Mouse (Mus musculus): ENCODE measurements around the gene Abca2.

Gene Abca2

DNA sequence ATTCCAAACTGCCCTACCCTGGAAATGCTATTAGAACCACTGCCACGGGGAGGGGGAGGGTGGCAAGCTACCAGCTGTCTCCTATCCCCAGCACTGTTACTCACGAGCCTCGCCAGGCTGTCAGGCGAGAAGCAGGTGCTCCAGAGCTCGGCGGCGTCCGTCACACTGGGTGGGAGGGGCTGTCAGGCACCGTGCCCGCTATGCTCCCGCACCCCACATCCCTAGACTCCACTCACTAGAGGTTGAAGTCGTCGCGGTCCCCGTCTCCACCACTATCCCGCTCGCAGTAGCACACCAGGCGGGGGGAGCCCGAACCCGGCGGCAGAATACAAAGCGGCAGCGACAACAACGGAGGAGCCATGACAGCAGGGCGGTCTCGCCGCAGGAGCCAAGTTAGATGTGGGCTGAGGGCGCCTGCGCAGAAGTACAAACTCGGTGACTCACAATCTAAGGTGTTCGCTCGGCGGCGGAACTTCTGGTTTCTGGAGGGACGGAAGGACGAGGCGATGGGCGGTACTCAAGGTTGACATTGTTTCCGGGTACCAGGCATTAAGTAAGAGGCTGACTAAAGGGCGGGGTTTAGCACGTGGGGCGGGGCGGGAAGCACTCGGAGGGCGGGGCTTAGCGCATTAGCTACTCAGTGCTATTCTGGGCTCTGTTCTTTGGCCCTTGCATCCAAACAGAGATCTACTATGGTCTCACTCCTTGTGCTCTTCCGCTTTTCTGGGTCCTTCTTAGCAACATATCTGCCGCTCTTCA, 32.2 kb downstream of the Abca2 start, which contains the start of gene Paxx:
Gene Paxx (minus strand): TSS at position 544 of the 759 bp plus-strand sequence.
- DNase-seq (ENCODE audit: low spot score), result peak; percentile 97

DNA sequence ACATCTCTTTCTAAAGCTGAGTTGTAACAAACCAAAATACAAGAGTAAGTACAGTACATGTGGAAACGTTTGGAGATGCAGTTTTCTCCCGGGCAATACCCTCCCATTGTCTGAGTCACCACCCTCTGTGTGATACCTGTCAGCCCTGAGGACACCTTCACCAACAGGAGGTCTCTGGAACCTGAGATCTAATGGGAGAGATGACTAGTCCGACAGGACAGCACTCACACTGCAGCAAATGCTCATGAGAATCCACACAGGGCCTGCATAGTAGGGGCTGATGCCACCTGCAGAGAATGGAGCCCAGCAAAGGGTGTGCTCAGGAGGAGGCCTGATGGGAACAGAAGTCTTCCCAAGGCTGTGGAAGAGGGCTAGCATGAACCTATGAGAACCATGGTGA, 32.9 kb downstream of the Abca2 start:
- DNase-seq (ENCODE audit: low spot score), result no peak

- no peak for DNase-seq (ENCODE audit: low spot score)
These were observed 35.1 kb downstream of the Abca2 start for GRCm38 (mm10) chr2:25463630-25464029.

- DNase-seq (ENCODE audit: low spot score), result no peak
These were observed 36.8 kb downstream of the Abca2 start for GRCm38 (mm10) chr2:25465256-25465655.

- DNase-seq (ENCODE audit: low spot score), result peak; percentile 34
These were observed 37.5 kb downstream of the Abca2 start for GRCm38 (mm10) chr2:25465816-25466635.

- no peak for DNase-seq (ENCODE audit: low spot score)
These were observed 39.3 kb downstream of the Abca2 start for GRCm38 (mm10) chr2:25467606-25468303.

DNA sequence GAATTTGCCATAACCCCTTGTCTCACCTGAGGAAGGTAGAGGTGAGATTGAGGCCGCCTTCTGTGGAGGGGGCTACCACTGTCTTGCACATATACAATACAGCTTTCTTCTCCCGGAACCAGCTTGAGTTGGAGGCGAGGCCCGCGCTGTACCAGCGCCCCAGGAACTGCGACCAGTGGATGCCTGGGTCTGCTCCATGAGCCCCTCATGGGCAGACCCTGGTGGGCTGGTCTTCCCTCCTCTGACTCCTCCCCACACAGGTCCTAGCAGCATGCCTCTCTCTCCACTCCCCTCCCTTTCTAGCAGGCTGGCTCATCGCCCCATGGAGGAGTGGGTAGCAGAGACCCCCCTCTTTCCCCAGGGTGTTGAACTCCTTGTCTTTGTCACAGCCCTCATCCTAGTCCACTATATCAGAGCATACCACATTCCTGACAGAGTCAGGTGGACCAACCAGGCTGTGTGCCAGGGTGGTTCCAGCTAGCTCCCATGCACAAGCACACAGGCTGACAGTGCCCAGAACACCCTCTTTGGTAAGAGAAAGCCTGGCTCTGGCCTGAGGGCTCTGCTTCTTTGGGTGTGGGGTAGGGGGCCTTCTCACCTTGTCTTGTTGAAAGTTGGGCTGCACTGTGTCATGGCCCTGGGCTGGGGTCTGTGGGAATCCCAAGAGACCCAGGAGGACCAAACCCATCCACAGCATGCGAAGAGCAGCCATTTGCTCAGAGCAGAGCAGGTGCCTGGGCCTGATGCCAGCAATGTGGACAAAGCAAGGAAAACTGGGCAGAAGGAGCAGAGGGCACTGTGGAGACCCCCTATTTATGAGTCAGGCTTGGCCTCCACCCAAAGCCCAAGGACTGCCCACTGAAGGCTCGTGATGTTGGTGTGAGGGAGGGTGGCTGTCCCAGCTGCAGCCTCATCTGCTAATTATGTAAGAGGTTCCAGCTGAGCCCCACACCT, 40.7 kb downstream of the Abca2 start:
- DNase-seq (ENCODE audit: low spot score), result no peak

GRCm38 (mm10) chr2:25469969-25470368, 41.5 kb downstream of the Abca2 start, which contains the start of gene Ptgds:
Gene Ptgds (minus strand): TSS chr2:25470046.
- DNase-seq (ENCODE audit: low spot score), result no peak

- no peak for DNase-seq (ENCODE audit: low spot score)
These were observed 44.0 kb downstream of the Abca2 start for GRCm38 (mm10) chr2:25472550-25472949.

- no peak for DNase-seq (ENCODE audit: low spot score)
These were observed 49.0 kb downstream of the Abca2 start for GRCm38 (mm10) chr2:25477541-25477940.

- DNase-seq (ENCODE audit: low spot score), result no peak
These were observed 49.6 kb downstream of the Abca2 start for GRCm38 (mm10) chr2:25477967-25478675.

DNA sequence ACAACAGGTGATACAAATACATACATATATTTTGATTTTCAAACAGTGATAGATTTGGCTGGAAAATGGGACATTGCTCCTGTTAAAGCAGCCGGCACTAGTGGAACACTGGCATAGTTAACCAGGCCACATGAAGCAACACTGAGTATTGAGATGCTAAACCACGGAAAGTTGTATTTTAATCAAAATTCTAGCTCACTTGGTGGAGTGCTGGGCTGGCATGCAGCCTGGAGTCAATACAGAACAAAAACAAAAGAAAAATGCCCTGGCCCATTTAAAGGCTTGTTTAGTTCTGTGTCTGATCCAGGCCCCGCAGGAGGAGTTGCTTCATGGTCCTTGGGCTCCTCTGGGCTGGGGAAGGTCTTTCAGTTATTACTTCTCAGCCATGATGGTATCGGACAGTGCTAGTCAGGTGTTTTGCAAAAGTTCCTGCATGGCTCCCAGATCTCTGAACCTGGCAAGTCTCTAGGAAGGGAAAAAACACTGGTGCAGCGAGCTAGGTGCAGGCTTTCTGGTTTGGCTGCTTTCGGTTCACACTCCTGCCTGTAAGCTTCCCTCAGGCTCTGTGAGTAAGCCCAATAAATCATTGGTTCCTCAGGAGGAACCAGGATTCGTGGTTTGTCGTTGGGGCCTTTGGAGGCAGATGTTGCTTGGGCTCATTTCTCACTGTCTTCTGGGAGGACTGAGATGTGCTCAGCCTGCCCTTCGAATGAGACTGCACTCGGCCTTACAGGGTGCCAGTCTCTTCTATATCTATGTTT, 51.2 kb downstream of the Abca2 start:
- no peak for DNase-seq (ENCODE audit: low spot score)

DNA sequence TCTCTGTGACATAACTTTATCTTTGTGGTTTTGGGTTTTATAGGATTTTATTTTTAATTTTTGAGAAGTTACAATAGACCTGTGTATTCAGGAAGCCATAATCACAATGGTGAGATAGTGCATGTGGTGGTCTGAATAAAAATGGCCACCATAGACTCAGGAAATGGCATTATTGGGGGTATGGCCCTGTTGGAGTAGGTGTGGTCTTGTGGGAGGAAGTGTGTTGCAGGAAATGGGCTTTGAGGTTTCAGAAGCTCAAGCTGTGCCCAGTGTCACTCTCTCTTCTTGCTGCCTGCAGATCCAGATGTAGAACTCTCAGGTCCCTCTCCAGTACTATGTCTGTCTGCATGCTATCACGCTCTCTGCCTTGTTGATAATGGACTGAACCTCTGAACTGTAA, 52.0 kb downstream of the Abca2 start:
- DNase-seq (ENCODE audit: low spot score), result no peak

- DNase-seq (ENCODE audit: low spot score), result peak; percentile 34
These were observed 54.5 kb downstream of the Abca2 start for GRCm38 (mm10) chr2:25482969-25483368.

DNA sequence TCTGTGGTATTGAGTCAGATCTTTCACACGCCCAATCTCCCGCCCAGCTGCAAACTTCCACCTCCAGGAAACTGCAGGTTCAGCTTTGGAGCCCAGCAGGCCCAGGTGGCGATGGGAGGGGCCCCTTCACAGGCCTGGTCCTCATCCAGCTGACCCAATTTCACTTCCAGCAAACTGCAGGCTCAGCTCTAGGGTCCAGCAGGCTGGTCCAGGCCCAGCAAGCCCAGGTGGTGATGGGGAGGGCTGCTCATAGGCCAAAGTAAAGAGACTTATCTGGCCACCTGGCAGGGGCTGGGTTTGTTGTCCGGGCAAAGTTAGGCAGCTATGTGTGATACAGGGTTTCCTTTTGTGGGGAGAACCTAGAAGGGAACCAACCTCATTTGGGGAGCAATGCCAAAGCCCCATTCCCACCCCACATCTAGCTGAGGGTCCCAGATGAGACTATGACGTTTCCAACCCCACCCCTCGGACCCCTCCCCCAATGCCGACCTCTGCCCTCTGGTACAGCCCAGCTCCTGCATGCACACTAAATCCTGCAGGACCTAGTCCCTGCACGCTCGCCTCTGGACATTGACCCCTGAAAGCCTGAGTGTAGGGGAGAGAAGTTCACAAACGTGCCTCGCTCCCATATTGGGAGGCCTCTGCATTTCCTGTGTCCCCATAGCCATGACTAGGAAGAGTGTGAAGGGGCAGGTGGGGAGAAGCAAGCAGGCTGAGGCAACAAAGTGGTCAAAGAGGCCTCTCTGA, 56.6 kb downstream of the Abca2 start:
- DNase-seq (ENCODE audit: low spot score), result no peak

DNA sequence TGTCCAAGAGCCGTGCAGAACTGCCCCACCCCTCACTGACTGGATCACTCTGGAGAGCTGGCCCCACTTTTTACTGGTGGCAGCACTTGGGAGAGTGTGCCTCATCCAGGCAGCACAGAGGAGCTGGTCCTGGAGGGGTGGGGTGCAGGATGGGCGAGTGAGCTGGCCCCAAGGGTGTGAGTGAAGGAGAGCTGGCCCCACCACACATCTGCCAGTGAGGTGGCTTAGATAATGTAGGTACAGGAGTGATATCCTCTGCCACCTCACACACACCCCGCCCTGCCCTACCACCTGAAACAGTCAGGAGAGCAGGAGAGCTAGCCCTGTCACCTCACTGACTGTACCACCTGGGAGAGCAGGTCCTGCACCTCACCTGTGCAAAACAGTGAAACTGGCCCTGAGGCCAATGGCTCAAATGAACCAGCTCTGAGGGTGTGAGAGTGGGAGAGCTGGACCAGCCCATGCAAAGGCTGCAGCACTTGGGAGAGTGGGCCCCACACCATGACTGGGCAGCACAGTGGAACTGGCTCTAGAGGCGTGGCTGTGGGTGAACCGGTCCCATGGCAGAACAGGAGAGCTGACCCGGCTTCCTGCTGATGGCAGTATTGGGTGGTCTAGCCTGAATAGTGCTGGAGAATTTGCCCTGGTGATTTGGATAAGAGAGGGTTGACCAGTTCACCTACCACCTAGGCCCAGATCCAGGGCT, 59.6 kb downstream of the Abca2 start:
- DNase-seq (ENCODE audit: low spot score), result no peak

DNA sequence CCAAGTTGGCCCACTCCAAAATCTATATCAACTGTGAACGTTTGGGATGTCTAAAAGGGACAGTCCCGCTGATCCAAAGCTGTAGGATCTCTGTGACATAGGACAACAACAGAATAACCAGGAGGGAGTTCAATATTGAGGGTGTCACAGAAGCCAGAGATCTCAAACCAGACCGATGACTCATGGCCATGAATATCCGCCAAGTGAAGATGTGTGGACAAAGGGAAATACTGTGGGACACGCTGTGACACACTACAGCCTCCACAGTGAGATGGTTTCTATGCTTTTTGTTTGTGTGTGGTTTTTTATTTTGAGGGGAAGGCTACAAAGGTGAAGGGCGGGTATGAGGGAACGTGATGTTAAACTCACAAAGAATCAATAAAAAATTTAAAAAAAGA, 60.2 kb downstream of the Abca2 start:
- DNase-seq (ENCODE audit: low spot score), result no peak

- DNase-seq (ENCODE audit: low spot score), result no peak
These were observed 64.5 kb downstream of the Abca2 start for GRCm38 (mm10) chr2:25492988-25493387.
